Mouse (Mus musculus): ENCODE data around the gene Phc2.

GRCm38 (mm10) chr4:128721761-128722160 lies 67.3 kb downstream of the Phc2 start:
- no peak for TF ChIP-seq CTCF (IDR thresholded peaks at IDR 0.05 in 2 of 3, conservative IDR thresholded peaks at IDR 0.05 in 1 of 3; ENCODE audit: control insufficient read depth in 1 of 3, insufficient read depth in 1 of 3, low read depth in 2 of 3, low read length in 3 of 3, poor library complexity in 1 of 3, severe bottlenecking in 1 of 3)
- no peak for TF ChIP-seq NELFE (IDR thresholded peaks at IDR 0.05; ENCODE audit: low read depth, low read length)
- no peak for TF ChIP-seq MEF2A (IDR thresholded peaks at IDR 0.05; ENCODE audit: extremely low read depth, insufficient replicate concordance, low read depth, low read length, poor library complexity, severe bottlenecking)
- no peak for TF ChIP-seq RCOR1 (IDR thresholded peaks at IDR 0.05; ENCODE audit: low read depth, low read length)
- no peak for TF ChIP-seq MAFK (IDR thresholded peaks at IDR 0.05; ENCODE audit: borderline replicate concordance, low read depth, low read length)
- no peak for TF ChIP-seq E2F4 (IDR thresholded peaks at IDR 0.05; ENCODE audit: borderline replicate concordance, low read depth, low read length)
- no peak for TF ChIP-seq TBP (IDR thresholded peaks at IDR 0.05; ENCODE audit: low read depth, low read length)
- no peak for TF ChIP-seq MXI1 (IDR thresholded peaks at IDR 0.05; ENCODE audit: low read depth, low read length)
- no peak for TF ChIP-seq SMC3 (IDR thresholded peaks at IDR 0.05; ENCODE audit: low read depth, low read length)
- TF ChIP-seq TAL1 (IDR thresholded peaks at IDR 0.05; ENCODE audit: low read length): no peak
- TF ChIP-seq RAD21 (IDR thresholded peaks at IDR 0.05; ENCODE audit: low read depth, low read length): no peak
- TF ChIP-seq EP300 (IDR thresholded peaks at IDR 0.05; ENCODE audit: low read depth in 1 of 2, low read length in 2 of 2): no peak
- TF ChIP-seq ZNF384 (IDR thresholded peaks at IDR 0.05; ENCODE audit: low read depth, low read length): no peak
- TF ChIP-seq MAX (IDR thresholded peaks at IDR 0.05; ENCODE audit: low read length): no peak

All from MEL (cell line).